Mouse (Mus musculus): ENCODE measurements at regions not wholly inside any gene's neighbourhood (a gene's known extent, or its start where the extent isn't known, plus 50 kb on each side); places are given as distances from the start of the nearest gene placed in this dataset.

- no peak for DNase-seq (ENCODE audit: low spot score in 2 of 2)
Measured at GRCm38 (mm10) chr9:68462755-68463154, 190.8 kb upstream of the Rora start.

DNA sequence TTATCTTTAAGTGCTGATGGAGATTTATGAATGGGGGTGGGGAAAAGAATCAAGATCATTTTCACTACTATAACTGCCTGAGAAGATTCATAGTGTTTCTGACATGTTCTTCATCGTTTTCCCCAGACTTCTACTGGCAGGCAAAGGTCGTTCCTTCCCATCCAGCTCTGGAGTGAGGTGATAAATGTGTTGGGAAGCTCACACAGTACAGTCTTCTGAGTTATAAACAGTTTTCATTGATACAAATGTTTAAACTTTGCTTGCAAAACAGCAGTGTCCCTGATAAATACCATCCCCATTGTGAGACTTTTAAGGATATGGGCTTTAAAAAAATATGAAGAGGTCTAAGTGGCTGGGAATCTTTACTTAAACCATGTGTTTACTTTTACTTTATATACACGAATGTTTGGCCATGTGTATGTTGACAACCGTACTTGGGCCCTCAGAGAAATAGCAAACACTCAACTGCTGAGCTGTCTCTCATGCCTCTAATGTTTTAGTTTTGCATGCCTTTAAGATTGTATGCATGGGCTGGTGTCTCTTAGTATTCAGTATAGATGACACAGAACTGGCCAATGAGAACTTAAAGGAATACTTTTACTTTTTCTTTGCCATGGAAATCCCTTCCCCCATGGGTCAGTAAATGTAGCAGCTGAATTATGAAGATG, 189.8 kb upstream of the Rora start:
- no peak for DNase-seq (ENCODE audit: low spot score in 2 of 2)

DNA sequence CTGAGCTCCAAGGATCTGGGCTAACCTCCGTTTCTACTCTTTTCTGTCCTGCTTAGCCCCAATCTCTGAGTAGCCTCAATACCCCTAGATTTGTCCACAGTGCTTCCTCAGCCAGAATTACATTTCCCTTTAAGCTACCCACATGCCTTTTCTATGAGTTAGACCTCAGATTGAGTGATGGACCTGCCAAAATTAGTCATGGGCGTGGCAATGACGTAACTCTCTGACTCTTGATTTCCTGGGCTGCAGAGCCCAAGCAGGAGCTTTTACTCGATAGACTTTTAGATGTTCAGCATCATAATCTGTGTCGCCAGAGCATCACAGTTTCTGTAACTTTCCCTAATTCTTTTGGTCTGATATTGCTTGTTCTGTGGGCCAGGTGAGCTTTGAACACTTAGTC, 186.9 kb upstream of the Rora start:
- DNase-seq (ENCODE audit: low spot score in 2 of 2): no peak

DNA sequence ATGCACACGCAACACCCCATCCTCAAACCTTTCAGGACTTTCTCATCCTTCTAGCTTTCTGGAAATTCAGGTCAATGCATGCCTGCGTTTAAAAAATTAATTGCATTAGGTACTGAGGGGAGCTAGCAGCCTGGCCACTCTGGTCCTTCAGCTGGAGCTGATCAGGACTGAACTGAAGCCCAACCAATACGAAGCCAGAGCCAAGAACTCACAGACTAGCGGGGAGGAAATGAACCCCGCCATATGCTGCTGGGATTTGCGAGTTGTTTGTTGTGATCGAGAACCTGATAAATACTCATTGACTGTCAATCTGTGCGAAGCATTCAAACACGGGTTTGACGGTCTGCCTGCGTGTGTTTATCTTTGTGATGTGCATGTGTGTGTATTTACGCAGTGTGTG, 177.2 kb upstream of the Rora start:
- DNase-seq (ENCODE audit: low spot score in 2 of 2): no peak

GRCm38 (mm10) chr9:68477466-68477865, 176.1 kb upstream of the Rora start:
- no peak for DNase-seq (ENCODE audit: low spot score in 2 of 2)

DNA sequence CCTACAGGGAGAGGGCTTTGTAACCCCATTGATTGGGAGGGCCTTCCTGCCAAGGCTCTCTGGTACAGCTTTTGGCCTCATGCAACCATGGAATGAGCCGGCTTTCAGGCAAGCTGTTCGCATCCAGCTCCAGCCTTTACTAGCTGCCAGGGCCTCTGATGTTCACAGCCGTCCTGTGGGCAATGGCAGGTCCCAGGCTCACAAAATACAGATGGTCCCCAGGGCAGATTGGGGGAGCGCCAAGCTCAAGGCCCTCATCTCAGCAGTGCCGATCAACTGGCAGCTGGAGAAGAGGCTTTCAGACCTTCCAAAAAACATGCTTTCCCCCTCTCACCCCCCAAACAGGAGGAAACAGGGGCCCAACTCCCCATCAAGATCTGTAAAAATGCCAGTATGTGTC, 166.9 kb upstream of the Rora start:
- no peak for DNase-seq (ENCODE audit: low spot score in 2 of 2)

DNA sequence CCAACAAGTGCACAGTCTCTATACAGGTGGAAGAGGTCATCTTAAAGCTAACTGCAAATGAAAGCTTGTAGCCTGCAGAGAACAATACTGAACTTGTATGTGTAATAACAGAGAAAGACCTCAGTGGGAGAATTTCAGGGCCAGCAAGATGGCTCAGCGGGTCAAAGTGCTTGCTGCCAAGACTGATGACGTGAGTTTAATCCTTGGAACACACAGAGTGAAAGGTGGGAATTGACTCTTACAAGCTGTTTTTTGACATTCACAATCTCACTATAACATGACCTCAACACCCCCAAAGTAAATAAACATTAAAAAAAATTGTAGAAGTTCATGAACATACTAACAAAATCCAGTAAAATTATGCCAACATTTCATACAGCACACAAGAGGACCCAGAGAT, 162.4 kb upstream of the Rora start:
- DNase-seq (ENCODE audit: low spot score in 2 of 2): no peak

DNA sequence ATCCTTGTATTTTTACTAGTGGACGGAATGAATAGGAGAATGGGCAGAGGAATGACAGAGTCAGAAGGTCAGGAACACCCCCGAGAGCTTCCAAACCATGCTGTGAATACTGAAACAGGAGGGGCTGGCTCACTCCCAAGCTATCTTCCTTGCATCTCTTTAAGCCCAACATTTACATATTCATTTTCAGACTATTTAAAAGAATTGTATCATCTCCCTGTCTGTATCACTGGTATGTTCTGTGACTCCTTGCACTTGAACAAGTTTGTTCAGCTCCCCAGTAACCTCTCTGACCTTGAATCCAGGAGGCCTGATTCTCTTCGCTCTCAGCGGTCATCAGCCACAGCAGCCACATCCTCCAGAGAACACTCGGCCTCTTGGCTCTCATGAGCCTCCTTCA, 132.4 kb upstream of the Rora start:
- DNase-seq (ENCODE audit: low spot score in 2 of 2): no peak

DNA sequence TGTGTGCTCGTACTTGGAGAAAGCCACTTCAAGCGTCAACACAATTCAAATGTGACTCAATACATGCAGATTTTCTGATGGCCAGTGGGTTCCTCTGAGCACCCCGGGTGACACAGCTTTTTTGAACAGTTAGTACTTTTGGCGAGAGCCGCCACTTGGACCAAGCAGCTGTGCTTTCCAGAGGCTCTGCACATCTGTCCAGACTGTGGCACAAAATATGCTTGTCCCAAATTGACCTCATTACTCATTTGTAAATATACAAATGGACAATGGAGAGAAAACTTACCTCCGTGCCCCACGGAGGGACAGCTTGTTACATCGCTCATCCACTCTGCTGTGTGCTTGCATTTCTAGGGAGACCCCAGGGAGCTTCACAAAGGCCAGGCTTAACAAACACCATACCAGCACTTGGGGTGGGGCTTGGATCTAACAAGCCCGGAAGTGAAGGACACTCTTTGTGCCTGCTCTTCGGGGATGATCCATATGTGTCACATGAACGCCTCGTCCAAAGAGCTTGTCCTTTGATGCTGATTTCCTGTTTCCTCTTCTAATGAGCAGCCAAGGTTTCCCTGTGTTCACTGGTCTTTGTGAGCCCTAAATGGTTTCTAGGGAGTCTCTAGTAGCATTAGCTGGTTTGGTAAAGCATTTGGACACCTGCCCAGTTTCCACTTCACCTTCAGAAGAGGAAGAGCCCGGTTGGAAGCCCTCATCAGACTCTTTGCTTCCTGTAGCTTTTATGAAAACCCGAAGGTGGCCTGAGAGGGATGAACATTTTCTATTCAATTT, 91.6 kb upstream of the Rora start:
- DNase-seq (ENCODE audit: low spot score in 2 of 2): no peak

DNA sequence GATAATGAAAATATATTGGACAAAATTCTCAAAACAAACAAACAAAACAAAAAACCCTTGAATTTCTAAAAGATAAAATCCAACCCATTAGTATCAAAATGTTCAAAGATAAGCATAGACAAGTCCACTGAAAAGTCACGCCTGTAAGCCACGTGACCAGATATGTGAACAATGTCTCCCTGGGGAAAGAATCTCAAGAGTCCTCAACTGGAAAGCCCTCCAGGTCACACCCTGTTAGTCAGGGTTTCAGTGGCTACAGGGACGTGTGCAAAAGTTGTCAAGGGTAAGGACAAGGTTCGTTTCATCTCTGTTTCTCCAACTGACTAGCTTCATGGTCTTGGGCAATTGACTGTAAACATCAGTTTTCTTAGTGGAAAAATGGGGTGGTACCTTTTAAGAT, 90.4 kb upstream of the Rora start:
- DNase-seq (ENCODE audit: low spot score in 2 of 2): no peak

GRCm38 (mm10) chr9:68585751-68586150, 67.8 kb upstream of the Rora start:
- no peak for DNase-seq (ENCODE audit: low spot score in 2 of 2)

- DNase-seq (ENCODE audit: low spot score in 2 of 2): no peak
Measured at GRCm38 (mm10) chr9:68591023-68591422, 62.6 kb upstream of the Rora start.

- no peak for DNase-seq (ENCODE audit: low spot score in 2 of 2)
Measured at GRCm38 (mm10) chr9:68592976-68593375, 60.6 kb upstream of the Rora start.

DNA sequence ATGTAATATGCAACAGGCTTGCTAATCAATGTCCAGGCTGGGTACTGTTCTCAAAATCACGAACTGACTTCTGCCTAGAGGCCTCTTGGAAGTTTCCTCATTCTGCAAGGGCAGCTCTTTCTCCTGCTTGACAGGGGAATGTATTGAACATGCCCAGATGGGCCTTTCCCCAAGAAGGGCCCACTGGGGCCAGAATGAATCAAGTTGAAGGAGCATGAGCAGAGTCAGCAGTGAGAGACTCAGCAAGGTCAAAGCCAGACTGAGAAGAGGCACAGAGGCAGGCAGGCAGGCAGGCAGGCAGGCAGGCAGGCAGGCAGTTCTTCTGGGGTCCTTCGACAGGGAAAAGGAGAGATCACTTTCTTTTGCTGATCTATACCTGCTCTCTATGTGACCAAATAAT, 59.0 kb upstream of the Rora start:
- no peak for DNase-seq (ENCODE audit: low spot score in 2 of 2)
